Mouse (Mus musculus) small intestine, adult 2 months (tissue): ENCODE results near the gene Meox1. TPM values are rescaled to one million over a fixed set of nuclear protein-coding genes. Genes with fewer than 3 reads are reported as not detected.

Experiments
- H3K27ac ChIP-seq: fragments of 200-500 bp; 2 replicates; pipeline ENCODE4 v1.5.1; 2012; ENCODE audit warnings: low read depth, low read length, control low read depth, inconsistent platforms; ENCODE audit not compliant: insufficient read depth
- H3K27me3 ChIP-seq: fragments of 200-500 bp; 2 replicates; pipeline ENCODE4 v1.6.1; 2012; ENCODE audit warnings: mild to moderate bottlenecking, moderate library complexity, low read length, inconsistent platforms; ENCODE audit not compliant: control insufficient read depth, insufficient read depth
- H3K36me3 ChIP-seq: fragments of 200-500 bp; 2 replicates; pipeline ENCODE4 v1.6.1; 2012; ENCODE audit warnings: mild to moderate bottlenecking, low read length, control low read depth, inconsistent platforms; ENCODE audit not compliant: control insufficient read depth, insufficient read depth
- H3K4me1 ChIP-seq: fragments of 200-500 bp; 2 replicates; pipeline ENCODE4 v1.6.1; 2012; ENCODE audit warnings: low read length, inconsistent platforms, mixed read lengths; ENCODE audit not compliant: control insufficient read depth, insufficient read depth, insufficient read length
- H3K4me3 ChIP-seq: fragments of 200-500 bp; 2 replicates; pipeline ENCODE4 v1.5.1; 2012; ENCODE audit warnings: low read depth, mild to moderate bottlenecking, control low read depth, inconsistent platforms, low read length, moderate library complexity
- CTCF ChIP-seq: fragments of 200-500 bp; IDR thresholded peaks from 2 replicates; pipeline ENCODE4 v1.5.1; 2012; ENCODE audit warnings: low read depth, mild to moderate bottlenecking, control low read depth, inconsistent platforms, low read length, moderate library complexity, mixed read lengths; ENCODE audit not compliant: insufficient replicate concordance, insufficient read length; ENCODE audit errors: extremely low read depth
- POLR2A ChIP-seq: fragments of 200-500 bp; IDR thresholded peaks from 2 replicates; pipeline ENCODE4 v1.6.1; 2012; ENCODE audit warnings: low read depth, mild to moderate bottlenecking, control low read depth, inconsistent platforms, low read length, moderate library complexity
- WGBS: fragments of 180-500 bp; shearing (Covaris S2); methylation state at CpG from one replicate; pipeline ENCODE4 v1.1.7; 2018; 5-methylcytosine and 5-hydroxymethylcytosine counted together
- polyA plus RNA-seq: library from polyadenylated mRNA; depleted of rRNA; stranded (reverse); fragments of >200 nt; gene quantifications from 2 replicates; pipeline ENCODE4 v1.2.3, GENCODE M21; 2012; rRNA removed

The Meox1 gene
- polyA plus RNA-seq, 1 experiment: 0.65 TPM

DNA sequence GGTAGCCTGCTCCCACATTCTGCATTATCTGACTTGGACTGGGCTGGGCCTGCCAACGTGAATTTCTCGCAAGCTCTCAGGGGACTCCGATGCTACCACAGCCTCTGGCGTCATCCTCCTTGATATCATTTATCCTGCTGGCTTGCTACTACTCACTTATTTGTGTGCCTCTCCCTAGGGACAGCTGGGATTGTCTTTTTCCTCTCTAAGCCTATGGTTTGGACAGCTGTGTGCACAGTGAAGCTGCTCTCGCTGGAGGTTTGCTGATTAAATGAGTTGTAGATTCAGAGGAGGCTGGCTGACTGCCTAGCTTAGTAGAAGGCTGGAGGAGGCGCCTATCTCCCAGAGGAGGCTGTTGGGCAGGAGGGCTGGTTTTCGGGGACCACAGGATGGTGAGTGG, 62.2 kb downstream of the Meox1 start:
- H3K27ac ChIP-seq: no peak overlapping the region

DNA sequence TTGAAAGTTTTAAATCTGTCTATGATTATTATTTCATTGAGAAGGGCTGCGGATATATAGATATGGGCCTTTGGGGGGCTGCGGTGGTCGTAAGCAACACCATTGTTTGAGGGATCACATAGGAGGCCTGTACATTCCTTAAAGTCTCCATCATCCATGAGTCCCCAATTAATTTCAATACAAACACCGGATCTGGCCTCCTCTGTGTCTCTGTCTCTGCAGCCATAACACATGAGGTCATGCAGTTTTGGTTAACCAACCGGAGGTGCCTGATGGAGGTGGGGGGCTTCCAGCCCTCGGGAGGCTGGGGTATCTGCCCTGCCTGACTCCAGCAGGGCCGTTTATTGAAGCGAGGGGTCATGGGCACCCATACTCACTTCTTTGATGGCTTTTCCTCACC, 63.6 kb downstream of the Meox1 start:
- TF ChIP-seq POLR2A (no peak), CTCF (no peak)
- Histone ChIP-seq H3K27me3 (0 out of 2 replicates have a peak, but pooled peaks cover 3% of the 10 kb centered on the region), H3K27ac (no peak overlapping the region), H3K36me3 (no peaks in the 10 kb centered on the region), H3K4me1 (no peaks in the 10 kb centered on the region), H3K4me3 (no peak overlapping the region)
- WGBS: 72% methylated on average over 8 of the region's 8 CpGs

More for the DNA sequence above, 62.2 kb downstream of the Meox1 start:
- TF ChIP-seq CTCF (no peak), POLR2A (no peak)
- Histone ChIP-seq H3K4me3 (no peak overlapping the region), H3K27me3 (0 out of 2 replicates have a peak, but pooled peaks cover 3% of the 10 kb centered on the region), H3K36me3 (no peaks in the 10 kb centered on the region), H3K4me1 (no peaks in the 10 kb centered on the region)
- WGBS: 62% methylated on average over 7 of the region's 7 CpGs

DNA sequence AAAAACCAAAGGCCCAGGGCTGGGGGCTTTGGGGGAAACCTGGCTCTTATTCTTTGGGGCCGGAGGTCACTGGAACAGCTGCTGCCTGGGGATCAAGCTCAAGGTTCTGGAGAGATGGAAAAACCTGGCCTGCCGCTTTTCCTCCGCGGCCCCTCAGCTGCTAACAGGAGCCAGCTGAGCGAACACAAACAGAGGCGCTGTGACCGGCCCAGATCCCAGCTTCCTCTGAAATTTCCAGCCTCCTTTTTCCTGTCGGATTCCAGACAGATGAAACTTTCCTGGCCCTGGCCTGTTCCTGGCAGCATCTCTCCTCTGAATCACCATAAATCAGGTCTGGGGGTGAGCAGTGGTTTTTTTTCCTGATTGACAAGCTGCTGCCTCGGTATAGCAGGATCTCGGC, 64.1 kb downstream of the Meox1 start:
- Histone ChIP-seq H3K4me1 (no peaks in the 10 kb centered on the region), H3K4me3 (no peak overlapping the region), H3K27ac (no peak overlapping the region), H3K36me3 (no peaks in the 10 kb centered on the region), H3K27me3 (0 out of 2 replicates have a peak, but pooled peaks cover 3% of the 10 kb centered on the region)
- 24% methylated on average over 10 of the region's 10 CpGs for WGBS
- no peak for TF ChIP-seq POLR2A
- TF ChIP-seq CTCF: no peak

DNA sequence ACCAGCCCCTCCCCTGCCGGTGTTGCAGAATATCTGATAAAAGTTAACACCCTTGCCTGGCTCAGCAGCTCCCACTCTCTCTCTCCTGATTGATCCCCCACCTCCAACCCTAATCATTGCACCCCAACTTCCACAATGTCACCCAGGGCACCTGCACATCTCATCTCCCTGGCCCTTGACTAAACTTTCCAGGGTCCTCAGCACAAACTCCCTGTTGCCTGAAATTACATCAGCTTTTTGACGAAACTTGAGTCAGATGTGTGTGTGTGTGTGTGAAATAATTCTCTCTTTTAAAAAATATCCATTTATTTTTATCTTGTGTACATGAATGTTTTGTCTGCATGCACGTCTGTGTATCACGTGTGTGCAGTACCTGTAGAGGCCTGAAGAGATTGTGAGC, 65.5 kb downstream of the Meox1 start:
- TF ChIP-seq POLR2A (no peak), CTCF (no peak)
- no peaks in the 10 kb centered on the region for H3K4me1 ChIP-seq
- no peaks in the 10 kb centered on the region for H3K36me3 ChIP-seq
- 84% methylated on average over 4 of the region's 4 CpGs for WGBS
- no peak overlapping the region for H3K27ac ChIP-seq
- H3K4me3 ChIP-seq: no peak overlapping the region
- H3K27me3 ChIP-seq: 0 out of 2 replicates have a peak, but pooled peaks cover 3% of the 10 kb centered on the region

Other genes starting within 250 kb of the Meox1 start
- 7.6 and 27.9 TPM in 2 replicates for gene Arl4d, start 228.8 kb downstream of the Meox1 start, polyA plus RNA-seq
- gene Dhx8, start 161.5 kb downstream of the Meox1 start, polyA plus RNA-seq: 4.6 and 8.0 TPM in 2 replicates
- gene Etv4, start 109.0 kb downstream of the Meox1 start, polyA plus RNA-seq: 0.95 and 2.3 TPM in 2 replicates
- gene Sost, start 72.6 kb upstream of the Meox1 start, polyA plus RNA-seq: not detected in 2 replicates
- gene Cfap97d1, start 89.9 kb upstream of the Meox1 start, polyA plus RNA-seq: not detected in 2 replicates
- 27.9 and 28.0 TPM in 2 replicates for gene Dusp3, start 92.6 kb upstream of the Meox1 start, polyA plus RNA-seq
- 0.55 and 0.90 TPM in 2 replicates for gene Mpp3, start 134.1 kb upstream of the Meox1 start, polyA plus RNA-seq
- gene Cd300lg, start 147.1 kb upstream of the Meox1 start, polyA plus RNA-seq: 3.8 and 5.4 TPM in 2 replicates
- 1.2 and 1.6 TPM in 2 replicates for gene Mpp2, start 194.1 kb upstream of the Meox1 start, polyA plus RNA-seq
- gene Ppy, start 206.9 kb upstream of the Meox1 start, polyA plus RNA-seq: 11.5 TPM in 1 of 2 replicates, not detected in the other
- gene Pyy, start 213.5 kb upstream of the Meox1 start, polyA plus RNA-seq: 137 and 596 TPM in 2 replicates